Mouse (Mus musculus): ENCODE data around the gene Hoxd10. TPM values are rescaled to one million over a fixed set of nuclear protein-coding genes. Genes with fewer than 3 reads are reported as not detected.

Gene Hoxd10
- not detected in 2 replicates for polyA plus RNA-seq (2014; fragmentation: Nextera tagmentation; extraction: Ambion mirVana)

DNA sequence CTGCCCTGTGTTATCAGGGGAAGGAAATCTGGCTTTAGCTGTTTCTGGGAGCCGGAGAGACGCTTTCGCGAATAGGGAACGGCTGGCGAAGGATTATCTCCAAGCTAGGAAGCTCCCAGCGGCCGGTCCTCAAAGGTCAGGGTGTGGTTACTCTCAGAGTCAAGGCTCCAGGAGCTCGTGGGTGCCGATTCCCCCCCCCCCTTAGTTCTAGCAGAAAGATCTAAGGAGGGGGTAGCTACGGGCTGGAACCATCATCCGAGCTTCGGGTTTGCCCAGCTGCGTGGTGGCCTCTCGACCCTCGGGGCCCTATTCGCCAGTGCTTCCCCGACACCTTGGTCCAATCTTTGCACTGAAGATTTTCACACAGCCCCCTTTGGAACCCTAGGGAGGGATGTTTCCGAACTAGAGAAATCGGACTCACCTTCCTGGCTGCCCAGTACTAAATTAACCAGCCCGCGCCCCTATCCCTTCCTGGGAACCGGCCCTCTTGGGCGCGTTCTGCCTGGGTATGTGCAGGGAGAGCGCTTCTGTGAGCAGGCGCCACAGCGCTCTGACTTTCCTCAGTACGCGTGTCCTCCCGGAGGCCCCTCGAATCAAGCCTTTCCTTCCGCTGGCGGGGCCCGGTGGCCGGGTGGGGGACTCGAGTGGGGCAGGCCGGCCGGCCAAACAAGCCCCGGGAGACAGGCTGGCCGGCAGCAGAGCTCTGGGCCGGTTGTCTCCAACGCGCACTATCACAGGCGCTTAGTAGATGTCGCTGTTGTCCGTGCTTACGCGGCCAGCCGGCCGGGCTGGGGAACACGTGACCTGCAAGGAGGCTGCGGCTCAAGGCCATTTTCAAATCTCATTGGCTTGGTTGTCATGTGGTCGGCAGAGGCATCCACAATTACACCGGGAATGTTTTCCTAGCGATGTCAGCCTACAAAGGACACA, at the start of gene Hoxd10:
Gene Hoxd10 (plus strand): TSS at position 903 of the 930 bp plus-strand sequence.
- ATAC-seq (ENCODE audit: low FRiP score, low TSS enrichment) = peak; percentile 27; the same call in 1 of the 2 replicates
- no peak within 1 kb of the TSS for H3K27ac ChIP-seq (replicated peaks; ENCODE audit: low read depth, low read length)
- no peaks in the 10 kb centered on the region for H3K36me3 ChIP-seq (ENCODE audit: control insufficient read depth, insufficient read depth, low read length)
- no peaks in the 10 kb centered on the region; the same call in 1 of the 2 replicates for H3K9me3 ChIP-seq (ENCODE audit: control insufficient read depth, low read length)
- H3K9ac ChIP-seq (replicated peaks; ENCODE audit: low read length) = no peak within 1 kb of the TSS
- no peak for DNase-seq
- no peak within 1 kb of the TSS for H3K4me3 ChIP-seq (replicated peaks; ENCODE audit: low read depth, low read length)
- H3K4me2 ChIP-seq (ENCODE audit: low read length) = no peak within 1 kb of the TSS
- WGBS = 1% methylated on average over 56 of the region's 56 CpGs
- H3K27me3 ChIP-seq (ENCODE audit: control insufficient read depth, insufficient read depth, low read length) = peaks cover 96% of the 10 kb centered on the region
- no peaks in the 10 kb centered on the region for H3K4me1 ChIP-seq (ENCODE audit: control insufficient read depth, insufficient read depth, low read length)

DNA sequence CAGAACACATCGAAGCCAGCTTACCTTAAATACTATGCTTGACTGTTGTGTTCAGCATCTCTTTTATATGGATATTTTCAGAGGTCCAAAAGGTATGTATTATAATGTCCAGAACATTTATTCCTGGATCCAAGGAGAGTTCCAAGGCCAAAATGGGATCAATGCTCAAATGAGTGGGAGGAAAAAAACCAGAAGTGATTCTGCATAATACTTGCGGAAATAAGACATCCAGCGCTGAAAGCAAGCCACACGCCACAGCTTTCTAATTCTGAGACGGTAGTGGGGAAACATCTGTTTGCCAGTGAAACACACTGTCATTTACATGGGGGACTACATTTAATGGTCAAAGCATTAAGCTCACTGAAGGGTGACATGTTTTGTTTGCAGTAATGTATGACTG, 49.3 kb upstream of the Hoxd10 start:
- ATAC-seq (ENCODE audit: low FRiP score, low TSS enrichment) = no peak
- WGBS = 58% methylated on average over 5 of the region's 5 CpGs
- DNase-seq = no peak
- no peaks in the 10 kb centered on the region for H3K36me3 ChIP-seq (ENCODE audit: control insufficient read depth, insufficient read depth, low read length)
- H3K4me1 ChIP-seq (ENCODE audit: control insufficient read depth, insufficient read depth, low read length) = no peaks in the 10 kb centered on the region
- H3K9me3 ChIP-seq (ENCODE audit: control insufficient read depth, low read length) = no peaks in the 10 kb centered on the region
- no peak overlapping the region for H3K4me2 ChIP-seq (ENCODE audit: low read length)
- no peak overlapping the region for H3K27ac ChIP-seq (replicated peaks; ENCODE audit: low read depth, low read length)
- H3K27me3 ChIP-seq (ENCODE audit: control insufficient read depth, insufficient read depth, low read length) = peaks cover 47% of the 10 kb centered on the region
- H3K9ac ChIP-seq (replicated peaks; ENCODE audit: low read length) = no peak overlapping the region
- H3K4me3 ChIP-seq (replicated peaks; ENCODE audit: low read depth, low read length) = no peak overlapping the region

DNA sequence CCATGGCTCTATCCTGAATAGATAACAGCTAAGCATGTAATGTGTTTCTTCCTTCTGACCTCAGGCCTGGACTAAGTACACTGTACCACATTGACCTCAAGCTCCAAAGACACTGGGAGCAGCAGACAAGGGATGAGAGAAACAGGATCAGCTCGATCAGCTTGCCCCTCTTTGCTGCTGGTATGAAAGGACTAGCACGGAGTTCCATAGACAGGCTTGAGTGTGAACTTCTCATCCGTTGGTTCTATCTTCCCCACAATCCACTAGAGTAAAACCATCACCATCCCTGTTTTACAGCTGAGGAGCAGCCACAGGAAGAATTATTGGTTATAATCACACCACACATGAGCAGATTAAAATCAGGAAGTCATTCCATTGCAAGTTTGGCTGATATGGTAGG, 46.1 kb upstream of the Hoxd10 start:
- DNase-seq (no peak), ATAC-seq (ENCODE audit: low FRiP score, low TSS enrichment) (no peak)
- Histone ChIP-seq H3K9me3 (ENCODE audit: control insufficient read depth, low read length) (no peaks in the 10 kb centered on the region), H3K27me3 (ENCODE audit: control insufficient read depth, insufficient read depth, low read length) (peaks cover 79% of the 10 kb centered on the region), H3K27ac (replicated peaks; ENCODE audit: low read depth, low read length) (no peak overlapping the region), H3K9ac (replicated peaks; ENCODE audit: low read length) (no peak overlapping the region), H3K4me3 (replicated peaks; ENCODE audit: low read depth, low read length) (no peak overlapping the region), H3K4me1 (ENCODE audit: control insufficient read depth, insufficient read depth, low read length) (no peaks in the 10 kb centered on the region), H3K4me2 (ENCODE audit: low read length) (no peak overlapping the region), H3K36me3 (ENCODE audit: control insufficient read depth, insufficient read depth, low read length) (no peaks in the 10 kb centered on the region)
- 83% methylated on average over 3 of the region's 3 CpGs for WGBS

DNA sequence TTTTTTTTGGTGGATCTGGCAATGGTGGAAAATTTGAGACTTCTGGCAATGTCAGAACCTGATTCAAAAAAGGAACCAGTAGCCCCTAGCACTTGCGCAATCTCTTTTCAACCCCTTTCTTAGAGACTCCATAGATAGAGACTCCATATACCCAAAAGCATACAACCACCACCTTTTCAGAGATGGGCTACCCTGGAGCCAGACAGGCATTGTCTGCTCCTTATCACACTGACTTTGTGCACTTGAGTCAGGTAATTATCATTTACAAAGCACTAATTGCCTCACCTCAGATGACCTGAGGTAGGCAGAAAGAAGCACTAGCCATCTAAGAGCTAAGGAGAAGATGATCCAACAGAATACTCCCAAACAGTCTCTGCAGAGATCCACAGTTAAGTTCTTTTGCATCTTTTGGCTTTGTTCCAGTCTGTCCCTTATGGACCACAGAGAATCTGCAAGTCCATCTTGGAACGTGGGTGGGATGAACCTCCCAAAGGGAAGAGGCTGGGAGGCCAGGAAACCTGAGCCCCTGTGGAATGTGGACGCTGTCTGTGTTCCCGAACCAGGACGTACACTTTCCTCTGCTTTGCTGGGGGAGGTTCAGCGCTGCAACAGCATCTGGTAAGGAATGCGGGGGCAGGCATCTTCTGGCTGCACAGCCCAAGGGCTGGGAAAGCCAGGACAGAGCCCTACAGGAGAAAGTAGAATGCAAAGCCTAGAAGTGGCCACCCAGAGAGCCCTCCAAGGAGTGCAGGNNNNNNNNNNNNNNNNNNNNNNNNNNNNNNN, 44.5 kb upstream of the Hoxd10 start:
- DNase-seq = no peak
- peaks cover 91% of the 10 kb centered on the region for H3K27me3 ChIP-seq (ENCODE audit: control insufficient read depth, insufficient read depth, low read length)

DNA sequence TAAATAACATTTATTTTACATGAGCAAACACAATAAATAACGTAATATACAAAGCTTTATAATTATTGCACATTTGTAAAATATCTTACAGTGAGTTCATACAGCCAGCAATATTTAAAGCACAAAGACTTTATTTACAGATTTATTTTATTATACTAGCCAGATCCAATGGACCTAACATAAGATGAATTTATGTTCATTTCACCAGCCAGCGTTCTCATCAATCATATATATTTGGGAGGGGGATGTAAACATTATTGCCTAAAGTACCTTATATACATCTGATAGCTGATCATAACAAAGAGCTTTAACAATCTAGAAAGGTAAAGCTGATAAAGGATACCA, 38.8 kb upstream of the Hoxd10 start:
- 0 out of 2 replicates have a peak, but pooled peaks cover 3% of the 10 kb centered on the region for H3K4me1 ChIP-seq (ENCODE audit: control insufficient read depth, insufficient read depth, low read length)
- ATAC-seq (ENCODE audit: low FRiP score, low TSS enrichment) (no peak), DNase-seq (peak; percentile 39)
- no peak overlapping the region for H3K4me2 ChIP-seq (ENCODE audit: low read length)
- H3K9ac ChIP-seq (replicated peaks; ENCODE audit: low read length) = no peak overlapping the region
- no peak overlapping the region for H3K4me3 ChIP-seq (replicated peaks; ENCODE audit: low read depth, low read length)
- no peaks in the 10 kb centered on the region for H3K9me3 ChIP-seq (ENCODE audit: control insufficient read depth, low read length)
- no peak overlapping the region for H3K27ac ChIP-seq (replicated peaks; ENCODE audit: low read depth, low read length)
- no peaks in the 10 kb centered on the region for H3K36me3 ChIP-seq (ENCODE audit: control insufficient read depth, insufficient read depth, low read length)
- WGBS = 44% methylated on average over 2 of the region's 2 CpGs
- peaks cover 86% of the 10 kb centered on the region for H3K27me3 ChIP-seq (ENCODE audit: control insufficient read depth, insufficient read depth, low read length)

More for the DNA sequence above, 44.5 kb upstream of the Hoxd10 start:
- Histone ChIP-seq H3K9me3 (ENCODE audit: control insufficient read depth, low read length) (no peaks in the 10 kb centered on the region), H3K9ac (replicated peaks; ENCODE audit: low read length) (no peak overlapping the region), H3K4me3 (replicated peaks; ENCODE audit: low read depth, low read length) (no peak overlapping the region), H3K4me1 (ENCODE audit: control insufficient read depth, insufficient read depth, low read length) (no peaks in the 10 kb centered on the region), H3K27ac (replicated peaks; ENCODE audit: low read depth, low read length) (no peak overlapping the region), H3K36me3 (ENCODE audit: control insufficient read depth, insufficient read depth, low read length) (no peaks in the 10 kb centered on the region), H3K4me2 (ENCODE audit: low read length) (no peak overlapping the region)
- 14% methylated on average over 7 of the region's 7 CpGs for WGBS
- ATAC-seq (ENCODE audit: low FRiP score, low TSS enrichment) = no peak

DNA sequence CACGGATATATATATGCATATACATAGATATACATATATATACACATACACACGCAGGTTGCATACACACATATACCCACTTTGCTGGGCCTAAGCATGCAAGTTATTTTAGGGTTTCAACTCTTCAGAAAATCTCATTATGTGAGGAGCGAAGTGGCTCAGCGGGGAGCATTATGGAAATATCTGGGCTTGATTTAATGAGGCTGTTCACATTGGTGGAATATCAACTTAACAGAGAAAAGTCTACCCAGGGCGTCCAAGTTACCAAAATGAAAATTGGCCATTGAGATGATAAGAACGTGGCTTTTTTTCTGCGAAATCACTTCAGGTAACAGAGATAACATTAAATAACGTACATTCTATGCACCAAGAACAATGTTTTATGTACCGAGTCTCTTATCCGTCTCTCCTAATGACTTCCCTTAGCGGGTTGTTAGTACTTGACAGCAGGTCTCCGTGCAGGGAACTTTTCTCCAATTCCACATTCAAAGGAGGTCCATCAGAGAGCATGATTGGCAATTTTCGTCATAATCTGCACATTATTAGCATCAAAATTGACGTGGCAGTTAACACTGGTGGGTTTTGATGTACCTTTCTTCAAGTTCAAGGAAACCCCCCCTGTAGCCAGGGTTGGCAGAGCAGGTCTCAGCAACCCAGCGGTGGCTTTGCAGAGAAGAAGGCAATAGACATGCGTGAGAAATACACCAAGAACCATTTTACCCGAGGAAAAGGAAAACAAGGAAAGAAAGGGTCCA, 37.8 kb upstream of the Hoxd10 start:
- DNase-seq (peak; percentile 58), ATAC-seq (ENCODE audit: low FRiP score, low TSS enrichment) (no peak)
- H3K4me3 ChIP-seq (replicated peaks; ENCODE audit: low read depth, low read length) = no peak overlapping the region
- no peak overlapping the region for H3K9ac ChIP-seq (replicated peaks; ENCODE audit: low read length)
- no peak overlapping the region for H3K27ac ChIP-seq (replicated peaks; ENCODE audit: low read depth, low read length)
- no peaks in the 10 kb centered on the region for H3K9me3 ChIP-seq (ENCODE audit: control insufficient read depth, low read length)
- H3K4me2 ChIP-seq (ENCODE audit: low read length) = no peak overlapping the region
- H3K36me3 ChIP-seq (ENCODE audit: control insufficient read depth, insufficient read depth, low read length) = no peaks in the 10 kb centered on the region
- 10% methylated on average over 17 of the region's 17 CpGs for WGBS
- 0 out of 2 replicates have a peak, but pooled peaks cover 3% of the 10 kb centered on the region for H3K4me1 ChIP-seq (ENCODE audit: control insufficient read depth, insufficient read depth, low read length)
- H3K27me3 ChIP-seq (ENCODE audit: control insufficient read depth, insufficient read depth, low read length) = peaks cover 83% of the 10 kb centered on the region

DNA sequence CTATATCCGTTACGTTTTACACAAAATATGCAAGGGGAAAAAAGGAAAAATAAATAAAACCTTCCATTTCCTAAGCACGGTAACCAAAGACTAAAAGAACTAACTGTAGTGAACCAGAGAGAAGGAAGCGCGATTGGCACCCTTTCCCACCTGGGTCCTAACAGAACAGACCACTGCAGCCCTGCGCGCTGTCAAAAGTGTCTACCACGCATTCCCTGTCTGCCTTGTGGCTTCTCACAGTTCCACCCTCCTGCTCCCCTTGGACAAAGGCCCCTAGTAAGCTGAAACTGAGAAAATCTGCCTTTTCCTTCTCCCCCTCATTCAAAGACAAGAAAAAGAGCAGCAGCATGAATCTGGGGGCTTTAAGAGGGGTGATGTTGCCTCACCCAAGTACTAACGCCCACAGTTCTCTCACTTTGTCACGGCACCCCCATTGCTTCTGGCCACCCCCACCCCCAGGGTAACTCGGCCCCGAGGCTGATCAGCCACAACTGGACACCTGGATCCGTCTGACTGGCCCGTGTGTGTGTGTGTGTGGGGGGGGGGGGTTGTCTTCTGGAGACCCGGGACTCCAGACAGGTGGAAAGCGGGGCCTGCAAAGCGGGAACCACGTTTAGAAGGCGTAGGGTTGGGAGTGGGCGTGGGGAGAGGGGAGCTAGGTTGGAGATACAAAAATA, 36.8 kb upstream of the Hoxd10 start:
- Histone ChIP-seq H3K4me3 (replicated peaks; ENCODE audit: low read depth, low read length) (peak overlapping the region; percentile 32; the same call in 1 of the 2 replicates), H3K36me3 (ENCODE audit: control insufficient read depth, insufficient read depth, low read length) (no peaks in the 10 kb centered on the region), H3K27ac (replicated peaks; ENCODE audit: low read depth, low read length) (peak overlapping the region; percentile 60), H3K27me3 (ENCODE audit: control insufficient read depth, insufficient read depth, low read length) (peaks cover 82% of the 10 kb centered on the region), H3K9me3 (ENCODE audit: control insufficient read depth, low read length) (no peaks in the 10 kb centered on the region), H3K4me2 (ENCODE audit: low read length) (peak overlapping the region; percentile 51), H3K4me1 (ENCODE audit: control insufficient read depth, insufficient read depth, low read length) (0 out of 2 replicates have a peak, but pooled peaks cover 3% of the 10 kb centered on the region), H3K9ac (replicated peaks; ENCODE audit: low read length) (no peak overlapping the region; the same call in 1 of the 2 replicates)
- DNase-seq = peak; percentile 35
- WGBS = 5% methylated on average over 20 of the region's 20 CpGs
- no peak for ATAC-seq (ENCODE audit: low FRiP score, low TSS enrichment)

DNA sequence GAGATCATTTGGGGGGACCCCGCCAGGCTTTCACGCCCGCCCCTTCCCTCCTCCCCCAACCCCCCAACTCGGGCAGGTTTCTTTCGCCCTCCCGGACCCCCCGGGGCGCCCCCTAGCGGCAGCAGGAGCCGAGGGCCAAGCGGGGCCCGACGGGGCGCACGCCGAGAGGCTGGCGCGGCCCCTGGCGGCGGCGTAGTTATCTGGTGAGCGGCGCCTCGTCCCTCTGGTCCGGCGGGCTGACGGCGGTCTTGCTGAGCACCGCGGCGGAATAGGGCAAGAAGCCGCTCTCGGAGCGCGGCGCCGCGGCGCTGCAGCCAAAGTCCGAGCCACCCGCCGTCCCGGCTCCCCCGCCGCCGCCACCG, 36.3 kb upstream of the Hoxd10 start:
- no peaks in the 10 kb centered on the region for H3K9me3 ChIP-seq (ENCODE audit: control insufficient read depth, low read length)
- 0 out of 2 replicates have a peak, but pooled peaks cover 3% of the 10 kb centered on the region for H3K4me1 ChIP-seq (ENCODE audit: control insufficient read depth, insufficient read depth, low read length)
- H3K36me3 ChIP-seq (ENCODE audit: control insufficient read depth, insufficient read depth, low read length) = no peaks in the 10 kb centered on the region
- ATAC-seq (ENCODE audit: low FRiP score, low TSS enrichment) = no peak
- H3K4me2 ChIP-seq (ENCODE audit: low read length) = peak overlapping the region; percentile 51
- peak overlapping the region; percentile 32 for H3K4me3 ChIP-seq (replicated peaks; ENCODE audit: low read depth, low read length)
- DNase-seq = peak; percentile 55
- peak overlapping the region; percentile 60 for H3K27ac ChIP-seq (replicated peaks; ENCODE audit: low read depth, low read length)
- 0% methylated on average over 39 of the region's 47 CpGs for WGBS
- peak overlapping the region; percentile 39; the same call in 1 of the 2 replicates for H3K9ac ChIP-seq (replicated peaks; ENCODE audit: low read length)
- peaks cover 82% of the 10 kb centered on the region for H3K27me3 ChIP-seq (ENCODE audit: control insufficient read depth, insufficient read depth, low read length)

All from midbrain, embryonic 14.5 days (tissue).